Mouse (Mus musculus): Measurements from ENCODE around the gene Nipa1. TPM values are rescaled to one million over a fixed set of nuclear protein-coding genes. Genes with fewer than 3 reads are reported as not detected.

Nipa1 gene
- polyA plus RNA-seq, 1 experiment from 2014 or later, result 2.9 TPM

DNA sequence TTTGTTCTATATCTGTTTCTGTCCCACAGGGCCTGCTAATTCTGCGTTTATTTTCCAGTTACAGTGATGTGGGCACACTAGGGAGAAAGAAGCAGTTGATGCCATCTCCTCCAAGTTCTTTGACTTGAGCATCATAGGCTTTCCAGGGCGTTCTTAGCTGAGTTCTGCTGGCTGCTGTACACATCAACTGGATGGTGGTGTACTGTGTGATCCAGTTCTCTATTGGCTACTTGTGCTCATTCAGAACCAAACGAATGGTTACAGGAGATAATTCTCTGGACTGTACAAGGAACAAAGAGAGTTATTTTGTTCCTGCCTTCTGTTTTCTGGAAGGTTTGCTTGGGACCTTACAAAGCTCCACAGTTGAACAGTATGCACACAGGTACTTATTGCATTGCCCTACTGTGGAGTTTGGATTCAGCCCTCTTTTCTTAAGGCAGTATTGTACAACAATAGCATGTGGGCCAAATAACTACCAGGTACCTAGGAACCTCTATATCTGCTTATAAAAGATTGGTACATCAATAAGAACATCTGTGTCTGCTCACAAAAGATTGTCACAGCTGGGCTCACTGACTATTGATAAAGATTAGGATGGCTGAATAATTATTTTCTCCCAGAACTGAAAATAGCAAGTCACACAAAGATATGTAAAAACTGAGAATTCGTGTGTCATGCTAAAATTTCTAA, 24.0 kb upstream of the Nipa1 start:
- 64% methylated on average over 4 of the region's 4 CpGs for WGBS

DNA sequence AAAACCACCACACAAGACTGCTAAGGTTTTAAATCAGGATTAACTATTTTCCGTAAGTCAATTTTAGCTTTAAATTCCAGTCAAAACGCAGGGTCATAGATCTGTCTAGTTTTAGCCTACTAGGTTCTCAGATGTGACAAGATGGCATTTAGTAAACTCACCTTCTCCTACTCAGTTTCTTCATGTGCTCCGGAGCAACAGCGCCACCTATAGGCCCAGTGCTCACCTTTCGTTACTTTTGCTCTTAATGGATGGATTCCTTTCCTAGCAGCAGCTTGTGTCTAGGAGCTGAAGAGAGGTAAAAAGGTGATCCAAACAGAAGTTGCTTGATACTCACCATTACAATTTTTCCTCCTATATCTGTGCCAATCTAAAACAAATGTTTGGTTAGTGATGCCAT, 22.6 kb upstream of the Nipa1 start:
- H3K27ac ChIP-seq (ENCODE audit: low read length), result no peak overlapping the region
- H3K4me3 ChIP-seq (ENCODE audit: low read length), result no peak overlapping the region
- peak; percentile 23; the same call in 1 of the 2 replicates for ATAC-seq
- no peaks in the 10 kb centered on the region for H3K27me3 ChIP-seq (replicated peaks; ENCODE audit: control insufficient read depth, insufficient read depth, low read length)
- H3K9ac ChIP-seq (ENCODE audit: low read depth, low read length), result no peak overlapping the region
- no peaks in the 10 kb centered on the region for H3K9me3 ChIP-seq (ENCODE audit: control insufficient read depth, low read length)
- H3K36me3 ChIP-seq (ENCODE audit: control insufficient read depth, insufficient read depth, low read length), result no peaks in the 10 kb centered on the region
- 14% methylated on average over 5 of the region's 5 CpGs for WGBS
- no peak overlapping the region for H3K4me2 ChIP-seq (ENCODE audit: low read depth, low read length)
- no peaks in the 10 kb centered on the region for H3K4me1 ChIP-seq (ENCODE audit: control insufficient read depth, insufficient read depth, low read length)

More for the DNA sequence above, 24.0 kb upstream of the Nipa1 start:
- Histone ChIP-seq H3K36me3 (ENCODE audit: control insufficient read depth, insufficient read depth, low read length) (no peaks in the 10 kb centered on the region), H3K27ac (ENCODE audit: low read length) (no peak overlapping the region), H3K4me2 (ENCODE audit: low read depth, low read length) (no peak overlapping the region), H3K9ac (ENCODE audit: low read depth, low read length) (no peak overlapping the region), H3K27me3 (replicated peaks; ENCODE audit: control insufficient read depth, insufficient read depth, low read length) (no peaks in the 10 kb centered on the region), H3K9me3 (ENCODE audit: control insufficient read depth, low read length) (no peaks in the 10 kb centered on the region), H3K4me1 (ENCODE audit: control insufficient read depth, insufficient read depth, low read length) (no peaks in the 10 kb centered on the region), H3K4me3 (ENCODE audit: low read length) (no peak overlapping the region)
- no peak for ATAC-seq

DNA sequence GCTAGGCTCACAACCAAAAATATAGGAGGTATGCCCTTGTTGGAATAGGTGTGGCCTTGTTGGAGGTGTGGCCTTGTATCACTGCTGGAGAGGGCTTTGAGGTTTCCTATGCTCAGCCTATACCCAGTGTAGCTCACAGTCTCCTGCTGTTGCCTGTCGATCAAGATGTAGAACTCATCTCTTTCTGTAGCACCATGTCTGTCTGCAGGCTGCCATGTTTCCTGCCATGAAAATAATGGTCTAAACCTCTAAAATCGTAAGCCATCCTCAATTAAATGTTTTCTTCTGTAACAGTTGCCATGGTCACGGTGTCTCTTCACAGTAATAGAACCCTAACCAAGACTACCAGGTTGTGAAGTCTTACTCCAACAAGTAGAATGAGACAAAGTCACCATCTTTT, 3.8 kb upstream of the Nipa1 start:
- Histone ChIP-seq H3K9ac (ENCODE audit: low read depth, low read length) (no peak overlapping the region), H3K4me2 (ENCODE audit: low read depth, low read length) (no peak overlapping the region), H3K4me1 (ENCODE audit: control insufficient read depth, insufficient read depth, low read length) (peaks cover 5% of the 10 kb centered on the region; the same call in 1 of the 2 replicates), H3K27me3 (replicated peaks; ENCODE audit: control insufficient read depth, insufficient read depth, low read length) (no peaks in the 10 kb centered on the region), H3K36me3 (ENCODE audit: control insufficient read depth, insufficient read depth, low read length) (no peaks in the 10 kb centered on the region), H3K27ac (ENCODE audit: low read length) (no peak overlapping the region), H3K9me3 (ENCODE audit: control insufficient read depth, low read length) (no peaks in the 10 kb centered on the region), H3K4me3 (ENCODE audit: low read length) (no peak overlapping the region)
- WGBS, result 89% methylated on average over 3 of the region's 3 CpGs
- ATAC-seq, result no peak

DNA sequence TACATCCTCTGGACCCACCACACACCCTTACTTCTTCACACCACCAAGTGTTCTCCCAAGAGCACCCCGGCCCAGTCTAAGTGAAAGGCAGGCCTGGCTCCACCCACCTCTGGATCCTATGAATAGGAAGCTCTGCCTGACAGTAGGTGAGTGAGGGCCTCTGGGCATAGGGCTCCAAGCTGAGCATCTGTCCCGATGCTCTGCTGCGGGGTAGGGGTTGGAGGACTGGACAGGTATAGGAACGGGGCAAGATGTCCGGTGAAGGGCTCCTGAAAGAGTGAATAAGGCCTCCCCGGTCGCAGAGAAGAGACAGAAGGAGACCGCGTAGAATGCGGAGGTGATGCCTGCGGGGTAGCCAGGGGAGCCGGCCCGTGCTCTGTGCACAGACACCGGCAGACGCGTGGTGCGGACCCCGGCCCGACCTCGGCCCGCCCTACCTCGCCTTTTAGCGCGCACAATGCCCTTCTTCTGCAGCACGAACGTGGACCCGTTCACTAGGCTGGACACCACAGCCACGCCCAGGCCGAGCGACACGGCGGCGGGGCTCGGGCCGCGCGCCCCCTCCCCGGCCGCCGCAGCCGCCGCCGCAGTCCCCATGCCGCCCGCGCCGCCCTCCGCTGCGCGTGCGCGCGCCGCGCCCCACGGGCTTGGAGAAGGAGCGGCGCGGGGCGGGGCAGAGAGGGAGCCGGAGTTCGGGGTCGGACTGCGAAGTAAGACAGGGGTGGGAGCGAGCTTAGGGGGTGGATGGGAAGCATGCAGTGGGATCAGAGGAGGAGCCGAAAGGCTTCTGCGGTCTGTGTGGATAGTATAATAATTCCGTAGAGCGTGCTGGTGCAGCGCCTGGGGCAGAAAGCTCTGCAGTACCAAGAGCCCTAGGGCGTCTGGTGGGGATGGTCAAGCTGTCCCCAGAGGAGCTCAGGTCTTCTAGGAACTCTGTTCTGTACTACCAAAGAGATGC, 503 bp downstream of the Nipa1 start:
- Histone ChIP-seq H3K27ac (ENCODE audit: low read length) (peak overlapping the region; percentile 51), H3K9ac (ENCODE audit: low read depth, low read length) (peak overlapping the region; percentile 87), H3K4me1 (ENCODE audit: control insufficient read depth, insufficient read depth, low read length) (peaks cover 5% of the 10 kb centered on the region; the same call in 1 of the 2 replicates), H3K9me3 (ENCODE audit: control insufficient read depth, low read length) (no peaks in the 10 kb centered on the region), H3K4me2 (ENCODE audit: low read depth, low read length) (peak overlapping the region; percentile 80), H3K4me3 (ENCODE audit: low read length) (peak overlapping the region; percentile 83), H3K27me3 (replicated peaks; ENCODE audit: control insufficient read depth, insufficient read depth, low read length) (no peaks in the 10 kb centered on the region), H3K36me3 (ENCODE audit: control insufficient read depth, insufficient read depth, low read length) (no peaks in the 10 kb centered on the region)
- ATAC-seq, result peak; percentile 96
- under 1% methylated on average over 50 of the region's 71 CpGs for WGBS

DNA sequence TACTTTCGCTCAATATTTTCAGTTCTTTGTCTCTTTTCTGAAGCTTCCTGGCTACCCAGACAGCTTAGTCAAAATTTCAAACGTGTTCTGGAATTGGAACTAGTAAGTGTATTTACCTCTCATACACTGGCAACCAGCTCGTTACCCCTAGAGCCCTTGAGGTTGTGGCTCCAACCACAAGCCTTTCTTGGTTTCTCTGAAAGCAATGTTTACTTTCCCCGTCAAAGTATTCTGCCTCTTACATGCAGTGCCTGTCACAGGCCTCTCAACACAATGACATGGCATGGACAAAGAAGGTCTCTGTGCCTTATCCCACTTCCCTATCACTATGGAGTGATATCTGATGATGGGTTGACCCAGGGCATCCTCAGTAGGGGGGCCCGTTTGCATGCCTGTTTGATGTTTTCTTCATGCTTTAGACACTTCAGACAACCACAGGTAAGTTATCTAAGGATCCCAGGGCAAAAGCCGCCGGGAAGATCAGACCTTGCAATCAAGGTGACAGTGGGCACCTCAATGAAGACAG, 1.2 kb downstream of the Nipa1 start:
- peak overlapping the region; percentile 83 for H3K4me3 ChIP-seq (ENCODE audit: low read length)
- H3K4me1 ChIP-seq (ENCODE audit: control insufficient read depth, insufficient read depth, low read length), result peaks cover 5% of the 10 kb centered on the region; the same call in 1 of the 2 replicates
- no peak; the same call in 1 of the 2 replicates for ATAC-seq
- H3K9me3 ChIP-seq (ENCODE audit: control insufficient read depth, low read length), result no peaks in the 10 kb centered on the region
- no peak overlapping the region for H3K27ac ChIP-seq (ENCODE audit: low read length)
- peak overlapping the region; percentile 80 for H3K4me2 ChIP-seq (ENCODE audit: low read depth, low read length)
- H3K36me3 ChIP-seq (ENCODE audit: control insufficient read depth, insufficient read depth, low read length), result no peaks in the 10 kb centered on the region
- WGBS, result 45% methylated on average over 7 of the region's 7 CpGs
- H3K27me3 ChIP-seq (replicated peaks; ENCODE audit: control insufficient read depth, insufficient read depth, low read length), result no peaks in the 10 kb centered on the region
- H3K9ac ChIP-seq (ENCODE audit: low read depth, low read length), result peak overlapping the region; percentile 87

DNA sequence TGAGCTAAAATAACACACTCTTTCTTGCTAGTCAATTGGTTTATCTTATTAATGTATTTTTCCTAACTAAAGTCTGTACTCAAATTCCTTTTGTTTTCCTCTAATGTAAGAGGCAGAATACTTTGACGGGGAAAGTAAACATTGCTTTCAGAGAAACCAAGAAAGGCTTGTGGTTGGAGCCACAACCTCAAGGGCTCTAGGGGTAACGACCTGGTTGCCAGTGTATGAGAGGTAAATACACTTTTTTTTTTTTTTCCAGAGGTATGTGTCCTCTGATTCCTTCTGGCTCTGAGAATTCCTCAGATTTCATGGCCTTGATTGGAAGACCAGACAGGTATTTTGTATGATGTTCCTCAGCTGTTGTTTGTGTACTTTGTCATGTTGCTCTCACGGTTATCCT, 2.0 kb downstream of the Nipa1 start:
- 65% methylated on average over 3 of the region's 3 CpGs for WGBS
- no peak for ATAC-seq

DNA sequence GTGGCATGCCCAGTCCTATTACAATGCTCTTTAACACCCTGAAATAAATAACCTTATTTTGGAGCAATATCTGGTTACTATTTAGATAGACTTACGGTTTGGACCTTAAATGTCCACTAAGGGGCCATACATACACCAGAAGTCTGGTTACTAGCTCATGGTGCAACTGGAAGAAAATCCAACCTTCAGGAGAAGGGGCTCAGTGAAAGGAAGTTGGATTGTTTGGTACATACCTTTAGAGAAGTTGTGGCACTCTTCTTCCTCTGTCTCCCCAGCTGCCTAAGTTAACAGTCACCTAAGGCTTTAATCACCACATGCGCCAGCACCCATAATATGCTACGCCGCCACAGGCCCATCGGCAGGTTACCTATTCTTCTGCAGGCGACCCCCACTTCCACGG, 3.9 kb downstream of the Nipa1 start:
- H3K27me3 ChIP-seq (replicated peaks; ENCODE audit: control insufficient read depth, insufficient read depth, low read length), result no peaks in the 10 kb centered on the region
- 92% methylated on average over 7 of the region's 7 CpGs for WGBS

More for the DNA sequence above, 2.0 kb downstream of the Nipa1 start:
- H3K27me3 ChIP-seq (replicated peaks; ENCODE audit: control insufficient read depth, insufficient read depth, low read length), result no peaks in the 10 kb centered on the region
- H3K9ac ChIP-seq (ENCODE audit: low read depth, low read length), result no peak overlapping the region
- H3K4me2 ChIP-seq (ENCODE audit: low read depth, low read length), result no peak overlapping the region
- no peak overlapping the region for H3K27ac ChIP-seq (ENCODE audit: low read length)
- no peaks in the 10 kb centered on the region for H3K36me3 ChIP-seq (ENCODE audit: control insufficient read depth, insufficient read depth, low read length)
- no peaks in the 10 kb centered on the region for H3K9me3 ChIP-seq (ENCODE audit: control insufficient read depth, low read length)
- peaks cover 5% of the 10 kb centered on the region; the same call in 1 of the 2 replicates for H3K4me1 ChIP-seq (ENCODE audit: control insufficient read depth, insufficient read depth, low read length)
- no peak overlapping the region for H3K4me3 ChIP-seq (ENCODE audit: low read length)

DNA sequence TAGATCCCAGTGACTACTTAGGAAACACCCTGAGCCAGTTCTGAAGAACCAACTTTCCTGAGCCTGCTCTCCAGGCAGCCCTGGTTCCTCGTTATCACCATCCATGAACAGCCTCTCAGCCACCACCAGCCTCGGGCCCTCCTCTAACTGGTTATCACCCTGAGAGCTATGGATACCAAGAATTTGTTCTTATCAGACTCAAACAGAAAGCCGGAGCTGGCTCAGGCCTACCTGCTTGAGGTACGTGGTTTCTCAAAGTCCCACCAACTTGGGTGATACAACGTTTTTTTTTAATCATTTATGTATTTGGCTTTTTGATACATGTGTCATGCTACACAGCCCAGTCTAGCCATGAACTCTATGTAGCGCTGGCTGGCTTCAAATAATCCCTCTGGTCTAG, 4.6 kb downstream of the Nipa1 start:
- WGBS, result 77% methylated on average over 6 of the region's 6 CpGs
- no peak overlapping the region for H3K4me2 ChIP-seq (ENCODE audit: low read depth, low read length)
- H3K27me3 ChIP-seq (replicated peaks; ENCODE audit: control insufficient read depth, insufficient read depth, low read length), result no peaks in the 10 kb centered on the region
- no peak overlapping the region for H3K9ac ChIP-seq (ENCODE audit: low read depth, low read length)
- H3K27ac ChIP-seq (ENCODE audit: low read length), result no peak overlapping the region
- no peaks in the 10 kb centered on the region for H3K9me3 ChIP-seq (ENCODE audit: control insufficient read depth, low read length)
- ATAC-seq, result peak; percentile 36; the same call in 1 of the 2 replicates
- H3K36me3 ChIP-seq (ENCODE audit: control insufficient read depth, insufficient read depth, low read length), result no peaks in the 10 kb centered on the region
- H3K4me3 ChIP-seq (ENCODE audit: low read length), result no peak overlapping the region
- H3K4me1 ChIP-seq (ENCODE audit: control insufficient read depth, insufficient read depth, low read length), result peaks cover 8% of the 10 kb centered on the region

More for the DNA sequence above, 3.9 kb downstream of the Nipa1 start:
- H3K4me2 ChIP-seq (ENCODE audit: low read depth, low read length), result no peak overlapping the region
- H3K9ac ChIP-seq (ENCODE audit: low read depth, low read length), result no peak overlapping the region
- no peaks in the 10 kb centered on the region for H3K36me3 ChIP-seq (ENCODE audit: control insufficient read depth, insufficient read depth, low read length)
- H3K4me3 ChIP-seq (ENCODE audit: low read length), result no peak overlapping the region
- no peak overlapping the region for H3K27ac ChIP-seq (ENCODE audit: low read length)
- no peak for ATAC-seq
- H3K4me1 ChIP-seq (ENCODE audit: control insufficient read depth, insufficient read depth, low read length), result peaks cover 5% of the 10 kb centered on the region; the same call in 1 of the 2 replicates
- H3K9me3 ChIP-seq (ENCODE audit: control insufficient read depth, low read length), result no peaks in the 10 kb centered on the region
